Mouse (Mus musculus): ENCODE results near the gene Tff3. TPM values are rescaled to one million over a fixed set of nuclear protein-coding genes. Genes with fewer than 3 reads are reported as not detected.

Tff3 gene
- polyA plus RNA-seq (2012; rRNA removed) (10.1 and 16.8 TPM in 2 replicates), polyA plus RNA-seq (2014; fragmentation: Nextera tagmentation; extraction: Ambion mirVana) (27.4 and 27.6 TPM in 2 replicates)

DNA sequence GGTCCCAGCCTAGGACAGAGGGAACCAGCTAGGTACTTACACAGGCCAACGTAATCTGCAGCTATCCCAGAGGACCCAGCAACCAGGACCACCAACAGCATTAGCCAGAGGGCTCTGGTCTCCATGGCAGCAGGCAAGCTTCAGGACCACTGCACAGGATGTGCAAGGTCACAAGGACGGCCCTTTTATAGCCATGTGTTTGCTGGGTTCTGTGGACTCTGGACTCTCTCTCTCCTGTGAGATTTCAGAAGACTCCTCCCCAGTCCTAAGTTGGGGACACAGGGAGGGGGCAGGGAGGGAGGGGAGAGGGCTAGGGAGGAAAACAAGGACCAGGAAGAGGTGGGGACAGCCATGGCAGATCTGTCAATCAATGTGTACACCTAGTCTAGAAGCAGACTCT lies at the start of gene Tff3:
Tff3 (minus strand) TSS at position 195 of the 400 bp plus-strand sequence.
- H3K27me3 ChIP-seq (ENCODE audit: control insufficient read depth, insufficient read depth, low read length): no peaks in the 10 kb centered on the region
- 20% methylated on average over 2 of the region's 2 CpGs for WGBS (ENCODE audit: insufficient replicate concordance)
- H3K9ac ChIP-seq (replicated peaks): no peak within 1 kb of the TSS
- peaks cover 0 to under 1% of the 10 kb centered on the region in 2 experiments; a peak in 1 of 4 replicates for H3K4me1 ChIP-seq (replicated peaks; ENCODE audit: control insufficient read depth in 2 of 2, insufficient read depth in 2 of 2, low read length in 1 of 2)
- ATAC-seq (ENCODE audit: insufficient read depth) (no peak), DNase-seq (ENCODE audit: low read depth in 3 of 3, low spot score in 3 of 3) (no peak)
- no peak within 1 kb of the TSS for H3K27ac ChIP-seq
- H3K4me3 ChIP-seq (ENCODE audit: insufficient read depth in 1 of 2, low read depth in 2 of 2, low read length in 2 of 2): no peak within 1 kb of the TSS
- no peak within 1 kb of the TSS for H3K4me2 ChIP-seq (ENCODE audit: low read depth)
- no peaks in the 10 kb centered on the region for H3K9me3 ChIP-seq (ENCODE audit: control insufficient read depth, low read length)
- TF ChIP-seq EP300 (IDR thresholded peaks at IDR 0.05; ENCODE audit: low read depth): no peak
- no peak for TF ChIP-seq CTCF (IDR thresholded peaks at IDR 0.05; ENCODE audit: low read depth)
- H3K36me3 ChIP-seq (replicated peaks; ENCODE audit: control insufficient read depth, insufficient read depth, low read depth): no peaks in the 10 kb centered on the region

DNA sequence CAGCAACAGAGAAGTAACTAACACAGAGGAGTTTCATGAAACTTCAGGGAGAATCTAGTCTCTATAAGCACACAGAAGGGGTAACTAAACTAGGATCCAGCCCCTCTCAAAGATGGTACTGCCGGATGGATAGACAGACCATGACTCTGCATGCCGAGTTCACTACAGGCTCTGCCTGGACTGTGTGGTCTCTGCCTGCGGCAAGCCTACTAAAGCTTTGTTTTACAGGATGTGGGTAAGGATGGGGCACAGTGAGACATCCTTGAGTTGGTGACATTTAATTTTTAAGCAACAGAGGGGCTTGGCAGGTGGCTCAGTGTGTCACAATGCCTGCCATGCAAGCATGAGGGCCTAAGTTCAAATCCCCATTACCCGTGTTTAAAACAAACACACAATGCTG lies 46.9 kb upstream of the Tff3 start:
- WGBS (ENCODE audit: insufficient replicate concordance): 53% methylated on average over 4 of the region's 4 CpGs
- Histone ChIP-seq H3K36me3 (replicated peaks; ENCODE audit: control insufficient read depth, insufficient read depth, low read depth) (no peaks in the 10 kb centered on the region), H3K4me3 (ENCODE audit: insufficient read depth in 1 of 2, low read depth in 2 of 2, low read length in 2 of 2) (no peak overlapping the region), H3K9ac (replicated peaks) (no peak overlapping the region), H3K4me1 (replicated peaks; ENCODE audit: control insufficient read depth in 2 of 2, insufficient read depth in 2 of 2, low read length in 1 of 2) (0 out of 4 replicates have a peak, but pooled peaks cover 0 to under 1% of the 10 kb centered on the region in 2 experiments), H3K27me3 (ENCODE audit: control insufficient read depth, insufficient read depth, low read length) (no peaks in the 10 kb centered on the region; the same call in 1 of the 2 replicates), H3K27ac (no peak overlapping the region), H3K4me2 (ENCODE audit: low read depth) (no peak overlapping the region), H3K9me3 (ENCODE audit: control insufficient read depth, low read length) (no peaks in the 10 kb centered on the region)
- DNase-seq (ENCODE audit: low read depth in 3 of 3, low spot score in 3 of 3) (no peak), ATAC-seq (ENCODE audit: insufficient read depth) (no peak)
- TF ChIP-seq CTCF (IDR thresholded peaks at IDR 0.05; ENCODE audit: low read depth): no peak
- TF ChIP-seq EP300 (IDR thresholded peaks at IDR 0.05; ENCODE audit: low read depth): no peak

DNA sequence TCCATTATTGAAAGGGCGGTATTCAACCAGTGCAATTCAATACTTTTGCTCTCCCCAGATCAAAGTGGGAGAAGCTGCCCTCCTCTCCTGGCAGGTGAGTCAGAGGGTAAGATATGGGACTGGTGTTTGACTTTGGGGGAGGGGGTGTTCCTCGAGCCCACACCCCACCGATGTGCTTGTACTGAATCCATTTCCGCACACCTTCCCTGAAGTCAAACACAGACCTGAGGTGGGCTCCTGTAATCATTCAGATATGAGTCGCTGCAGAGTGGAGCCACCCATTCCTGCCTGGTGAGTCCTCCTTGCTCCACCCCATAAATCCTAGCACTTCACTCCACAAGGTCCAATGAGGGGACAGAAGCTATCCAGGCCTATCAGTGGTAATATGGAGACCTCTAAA lies 40.4 kb upstream of the Tff3 start:
- no peaks in the 10 kb centered on the region for H3K36me3 ChIP-seq (replicated peaks; ENCODE audit: control insufficient read depth, insufficient read depth, low read depth)
- ATAC-seq (ENCODE audit: insufficient read depth) (no peak), DNase-seq (ENCODE audit: low read depth in 3 of 3, low spot score in 3 of 3) (no peak)
- 65% methylated on average over 5 of the region's 5 CpGs for WGBS (ENCODE audit: insufficient replicate concordance)
- H3K4me2 ChIP-seq (ENCODE audit: low read depth): no peak overlapping the region
- no peaks in the 10 kb centered on the region for H3K27me3 ChIP-seq (ENCODE audit: control insufficient read depth, insufficient read depth, low read length)
- no peak overlapping the region for H3K27ac ChIP-seq
- no peak overlapping the region for H3K4me3 ChIP-seq (ENCODE audit: insufficient read depth in 1 of 2, low read depth in 2 of 2, low read length in 2 of 2)
- no peaks in the 10 kb centered on the region for H3K9me3 ChIP-seq (ENCODE audit: control insufficient read depth, low read length)
- no peaks in the 10 kb centered on the region for H3K4me1 ChIP-seq (replicated peaks; ENCODE audit: control insufficient read depth in 2 of 2, insufficient read depth in 2 of 2, low read length in 1 of 2)
- TF ChIP-seq EP300 (IDR thresholded peaks at IDR 0.05; ENCODE audit: low read depth) (no peak), CTCF (IDR thresholded peaks at IDR 0.05; ENCODE audit: low read depth) (no peak)
- no peak overlapping the region for H3K9ac ChIP-seq (replicated peaks)

DNA sequence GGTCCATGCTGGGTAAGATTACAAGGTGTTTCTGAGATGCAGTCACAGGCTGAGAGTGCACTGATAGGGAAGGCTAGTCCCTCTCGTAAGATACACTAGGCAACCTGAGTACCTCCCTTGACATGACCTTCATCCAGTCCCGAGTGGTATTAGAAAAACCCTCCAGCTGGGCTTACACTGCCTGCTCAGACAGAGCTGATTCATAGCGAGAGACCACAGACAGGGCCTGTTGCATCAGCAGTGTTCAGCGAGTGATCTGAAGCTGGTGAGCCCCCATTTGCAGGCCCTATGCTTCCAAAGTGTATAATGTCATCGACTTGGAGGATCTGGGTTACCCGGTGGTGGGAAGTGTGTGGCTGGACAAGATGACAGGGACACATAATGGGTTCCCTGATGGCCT lies 35.7 kb upstream of the Tff3 start, which contains the start of gene Tff1:
Tff1 (minus strand) TSS at position 151 of the 400 bp plus-strand sequence.
- H3K27me3 ChIP-seq (ENCODE audit: control insufficient read depth, insufficient read depth, low read length): no peaks in the 10 kb centered on the region
- no peak within 1 kb of the TSS for H3K4me2 ChIP-seq (ENCODE audit: low read depth)
- no peaks in the 10 kb centered on the region for H3K9me3 ChIP-seq (ENCODE audit: control insufficient read depth, low read length)
- ATAC-seq (ENCODE audit: insufficient read depth): no peak
- TF ChIP-seq EP300 (IDR thresholded peaks at IDR 0.05; ENCODE audit: low read depth) (no peak), CTCF (IDR thresholded peaks at IDR 0.05; ENCODE audit: low read depth) (no peak)
- H3K36me3 ChIP-seq (replicated peaks; ENCODE audit: control insufficient read depth, insufficient read depth, low read depth): no peaks in the 10 kb centered on the region
- WGBS (ENCODE audit: insufficient replicate concordance): 64% methylated on average over 6 of the region's 6 CpGs
- H3K9ac ChIP-seq (replicated peaks): no peak within 1 kb of the TSS
- H3K4me3 ChIP-seq (ENCODE audit: insufficient read depth in 1 of 2, low read depth in 2 of 2, low read length in 2 of 2): no peak within 1 kb of the TSS
- no peak for DNase-seq (ENCODE audit: low read depth in 3 of 3, low spot score in 3 of 3)
- H3K27ac ChIP-seq: no peak within 1 kb of the TSS
- H3K4me1 ChIP-seq (replicated peaks; ENCODE audit: control insufficient read depth in 2 of 2, insufficient read depth in 2 of 2, low read length in 1 of 2): no peaks in the 10 kb centered on the region

DNA sequence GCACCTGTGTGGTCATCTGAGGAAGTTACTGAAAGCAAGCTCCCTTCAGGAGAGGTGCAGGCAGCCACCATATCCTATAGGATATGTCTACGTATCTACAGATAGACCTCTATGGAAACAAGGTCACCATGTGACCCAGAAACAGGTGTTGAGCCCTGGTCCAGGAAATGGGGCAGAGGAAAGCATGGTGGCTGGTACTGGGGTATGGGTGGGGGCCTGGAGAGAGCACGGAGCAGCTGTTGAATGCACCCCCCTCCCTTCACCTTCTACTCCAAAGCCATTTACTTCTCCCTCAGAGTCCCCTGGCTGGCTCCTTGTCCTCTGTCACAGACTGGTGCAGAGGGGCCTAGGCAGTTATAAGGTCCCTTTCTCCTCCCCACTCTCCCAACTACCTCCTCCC lies 34.4 kb upstream of the Tff3 start:
- TF ChIP-seq CTCF (IDR thresholded peaks at IDR 0.05; ENCODE audit: low read depth) (no peak), EP300 (IDR thresholded peaks at IDR 0.05; ENCODE audit: low read depth) (no peak)
- WGBS (ENCODE audit: insufficient replicate concordance): 43% methylated on average over 2 of the region's 2 CpGs
- H3K9ac ChIP-seq (replicated peaks): no peak overlapping the region

More for the DNA sequence above, 34.4 kb upstream of the Tff3 start:
- no peak for DNase-seq (ENCODE audit: low read depth in 3 of 3, low spot score in 3 of 3)
- no peaks in the 10 kb centered on the region for H3K36me3 ChIP-seq (replicated peaks; ENCODE audit: control insufficient read depth, insufficient read depth, low read depth)
- H3K9me3 ChIP-seq (ENCODE audit: control insufficient read depth, low read length): no peaks in the 10 kb centered on the region
- H3K4me1 ChIP-seq (replicated peaks; ENCODE audit: control insufficient read depth in 2 of 2, insufficient read depth in 2 of 2, low read length in 1 of 2): no peaks in the 10 kb centered on the region
- no peaks in the 10 kb centered on the region for H3K27me3 ChIP-seq (ENCODE audit: control insufficient read depth, insufficient read depth, low read length)
- ATAC-seq (ENCODE audit: insufficient read depth): no peak
- no peak overlapping the region for H3K27ac ChIP-seq
- H3K4me2 ChIP-seq (ENCODE audit: low read depth): no peak overlapping the region
- no peak overlapping the region for H3K4me3 ChIP-seq (ENCODE audit: insufficient read depth in 1 of 2, low read depth in 2 of 2, low read length in 2 of 2)
